Mouse (Mus musculus) layer of hippocampus, postnatal 14 days (tissue): ENCODE data around the gene Napa. TPM values are rescaled to one million over a fixed set of nuclear protein-coding genes. Genes with fewer than 3 reads are reported as not detected.

Source experiments
- DNase-seq, 2 experiments: peaks; one replicate each; pipeline ENCODE4 v3.0.0; 2021 to 2022; ENCODE audit warnings: low spot score in 2 of 2, mixed read lengths in 1 of 2
- total RNA-seq, 2 experiments: library from RNA; stranded (reverse); gene quantifications; 2 replicates each; pipeline ENCODE4 v1.2.3; 2021

Gene Napa
- total RNA-seq, 2 experiments from 2014 or later, result 240 to 259 TPM

DNA sequence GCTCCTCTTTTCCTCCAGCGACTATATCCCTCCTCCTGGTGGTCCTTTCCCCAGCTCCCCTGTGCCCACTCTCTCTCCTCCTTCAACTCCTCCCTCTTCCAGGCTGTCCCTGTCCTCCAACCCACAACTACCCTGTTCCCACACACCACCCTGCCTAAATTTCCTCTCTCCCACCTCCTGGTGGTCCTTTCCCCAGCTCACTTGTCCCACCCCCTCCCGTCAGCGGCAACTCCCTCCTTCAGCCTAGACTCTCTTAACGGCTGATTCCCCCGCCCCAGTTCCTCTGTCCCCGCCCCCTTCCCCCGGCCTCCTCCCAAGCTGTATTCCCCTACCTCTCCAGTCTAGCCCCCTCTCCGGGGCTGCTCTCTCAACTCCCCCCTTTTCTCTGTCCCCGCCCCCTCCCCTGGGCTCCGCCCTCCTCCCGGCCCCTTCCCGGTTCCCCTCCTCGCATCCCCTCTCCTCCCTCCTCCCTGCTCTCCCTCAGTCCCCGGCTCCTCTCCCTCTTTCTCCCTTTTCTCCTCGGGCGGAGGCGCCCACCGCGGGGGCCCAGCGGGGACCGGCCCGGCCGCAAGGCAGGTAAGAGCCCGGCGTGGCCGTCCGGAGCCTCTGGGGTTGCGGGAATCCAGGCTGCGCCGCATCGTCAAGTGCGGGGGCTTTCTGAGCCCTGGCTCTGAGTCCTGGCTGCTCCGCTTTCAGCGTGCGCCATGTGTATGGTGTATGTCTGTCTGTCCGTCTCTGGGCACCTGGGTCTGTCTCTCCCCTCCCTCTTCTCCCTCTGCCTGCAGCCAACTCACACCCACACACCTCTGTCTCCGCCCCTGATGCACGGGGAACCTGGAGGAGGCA is 31.8 kb downstream of the Napa start:
- peak; percentile 68 to 77 for DNase-seq

DNA sequence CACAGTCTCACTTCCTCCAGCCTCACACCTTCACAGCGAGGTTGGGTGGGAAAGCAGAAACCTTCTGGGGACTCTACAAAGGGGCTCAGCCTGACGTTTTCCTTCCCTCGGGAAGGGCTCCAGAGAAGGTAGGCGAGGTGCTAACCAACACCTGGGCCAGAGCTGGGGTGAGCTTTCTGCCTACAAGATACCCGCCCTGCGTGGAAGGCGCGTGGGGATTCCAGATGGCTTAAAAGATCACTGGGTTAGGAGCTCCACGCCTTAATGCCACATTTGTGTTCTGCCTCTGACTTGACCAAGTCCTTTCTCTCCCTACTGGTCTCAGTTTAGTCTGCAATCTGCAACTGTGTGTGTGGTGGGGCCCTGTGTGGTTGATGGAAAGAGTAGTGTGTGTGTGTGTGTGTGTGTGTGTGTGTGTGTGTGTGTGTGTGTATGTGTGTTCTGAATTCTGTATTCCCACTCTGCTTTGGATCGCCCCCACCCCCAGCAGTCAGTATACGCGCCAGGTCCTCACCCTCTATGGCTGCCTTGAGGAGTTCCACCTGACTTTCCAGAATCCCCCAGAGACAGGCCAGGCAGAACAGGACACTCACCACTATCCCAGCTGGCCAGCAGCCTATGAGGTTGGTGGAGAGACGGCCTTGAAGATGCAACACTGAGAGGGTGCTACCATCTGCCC is 32.8 kb downstream of the Napa start:
- DNase-seq, result no peak

DNA sequence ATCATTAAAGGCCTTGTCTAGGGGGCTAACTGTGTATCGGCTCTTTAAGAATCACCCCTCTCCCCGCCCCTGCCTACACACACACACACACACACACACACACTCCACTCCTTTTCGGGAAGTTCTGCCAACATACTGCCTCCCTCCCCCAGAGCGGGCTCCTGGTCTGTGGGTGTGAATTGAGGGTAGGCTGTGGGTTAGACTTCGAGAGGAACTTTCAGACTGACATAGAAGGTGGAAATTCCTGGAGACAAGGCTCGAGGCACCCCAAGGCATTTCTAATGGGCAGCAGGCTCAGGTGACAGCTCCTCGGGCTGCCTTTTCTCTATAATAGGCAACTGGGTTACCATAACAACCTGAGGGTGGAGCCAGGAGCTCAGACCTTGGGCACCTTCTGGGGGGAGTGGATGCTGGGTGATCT is 33.9 kb downstream of the Napa start:
- no peak for DNase-seq

- no peak for DNase-seq
These were observed 34.7 kb downstream of the Napa start for GRCm38 (mm10) chr7:16132926-16133325.

DNA sequence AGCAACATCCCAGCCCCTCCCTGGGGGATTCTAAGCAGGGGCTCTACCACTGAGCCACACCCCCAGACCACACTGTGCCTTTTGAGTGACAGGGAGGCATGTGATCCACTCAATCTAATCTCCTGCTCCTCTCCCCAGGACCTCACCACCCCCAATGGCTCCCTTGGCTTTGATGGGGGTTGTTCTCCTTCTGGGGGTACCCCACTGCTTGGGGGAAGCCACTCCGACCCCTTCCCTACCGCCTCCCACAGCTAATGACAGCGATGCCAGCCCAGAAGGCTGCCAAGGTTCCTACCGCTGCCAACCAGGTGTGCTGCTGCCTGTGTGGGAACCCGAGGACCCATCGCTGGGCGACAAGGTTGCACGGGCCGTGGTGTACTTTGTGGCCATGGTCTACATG is 35.4 kb downstream of the Napa start:
- no peak for DNase-seq

- DNase-seq, result no peak
These were observed 36.7 kb downstream of the Napa start for GRCm38 (mm10) chr7:16134951-16135392.

GRCm38 (mm10) chr7:16146489-16147410 is 48.5 kb downstream of the Napa start:
- DNase-seq, result peak in 1 of 2 experiments; percentile 67

GRCm38 (mm10) chr7:16147643-16148042 is 49.4 kb downstream of the Napa start:
- no peak for DNase-seq

DNA sequence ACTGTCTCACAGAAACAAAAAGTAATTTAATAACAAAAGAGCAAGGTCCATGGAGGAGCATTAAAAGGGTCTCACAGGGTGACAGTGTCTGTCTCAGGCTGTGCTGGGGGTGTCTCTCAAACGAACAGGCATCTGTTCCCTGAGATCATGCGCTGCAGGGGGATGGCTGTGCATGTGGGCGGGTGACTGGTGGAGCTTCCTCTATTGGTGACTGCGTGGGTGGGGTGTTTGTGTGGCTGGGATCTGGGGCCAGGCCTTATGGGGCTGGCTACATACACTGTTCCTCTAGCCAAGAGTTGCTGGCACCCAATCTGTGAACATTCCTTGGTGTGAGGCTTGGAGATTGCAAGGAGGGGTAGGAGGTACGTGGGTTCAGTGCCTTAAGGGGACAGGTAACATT is 51.0 kb downstream of the Napa start:
- DNase-seq, result peak in 1 of 2 experiments; percentile 90

GRCm38 (mm10) chr7:16150191-16151145 is 52.2 kb downstream of the Napa start:
- DNase-seq, result no peak

- DNase-seq, result no peak
These were observed 55.3 kb downstream of the Napa start for GRCm38 (mm10) chr7:16153522-16153921.

DNA sequence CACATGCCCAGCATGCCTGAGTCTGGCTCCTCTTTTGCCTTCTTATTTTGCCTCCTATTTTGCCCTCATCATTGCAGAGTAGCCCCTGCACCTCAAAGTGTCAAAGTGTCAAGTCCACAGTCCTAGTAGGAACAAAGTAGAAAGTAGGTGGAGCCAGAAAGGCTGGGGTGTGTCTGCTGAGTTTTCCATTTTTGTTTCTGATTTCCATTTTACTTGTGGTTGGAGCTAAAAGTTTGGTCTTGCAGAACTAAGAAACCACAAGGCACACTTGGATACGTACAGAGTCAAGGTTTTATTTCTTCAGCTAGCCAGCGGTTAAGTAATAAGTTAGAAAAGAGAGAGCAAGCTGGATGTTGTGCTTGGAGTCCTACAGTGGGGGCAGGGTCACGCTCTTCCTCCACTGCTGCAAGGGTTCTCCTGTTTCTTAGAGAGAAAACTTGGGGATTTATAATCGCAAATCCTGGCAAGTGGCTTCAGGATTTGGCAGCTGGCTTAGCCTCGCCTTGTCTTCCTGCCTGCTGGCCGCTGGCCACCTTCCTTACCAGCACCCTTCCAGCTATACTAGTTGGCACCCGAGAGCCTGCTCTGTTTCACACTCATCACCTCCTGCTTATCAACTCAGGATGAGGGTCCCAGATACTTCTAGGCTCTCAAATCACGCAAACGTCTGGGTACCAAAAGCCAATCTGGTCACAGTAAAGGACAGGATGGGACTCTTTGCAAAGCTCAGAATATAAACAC is 57.0 kb downstream of the Napa start:
- no peak for DNase-seq

DNA sequence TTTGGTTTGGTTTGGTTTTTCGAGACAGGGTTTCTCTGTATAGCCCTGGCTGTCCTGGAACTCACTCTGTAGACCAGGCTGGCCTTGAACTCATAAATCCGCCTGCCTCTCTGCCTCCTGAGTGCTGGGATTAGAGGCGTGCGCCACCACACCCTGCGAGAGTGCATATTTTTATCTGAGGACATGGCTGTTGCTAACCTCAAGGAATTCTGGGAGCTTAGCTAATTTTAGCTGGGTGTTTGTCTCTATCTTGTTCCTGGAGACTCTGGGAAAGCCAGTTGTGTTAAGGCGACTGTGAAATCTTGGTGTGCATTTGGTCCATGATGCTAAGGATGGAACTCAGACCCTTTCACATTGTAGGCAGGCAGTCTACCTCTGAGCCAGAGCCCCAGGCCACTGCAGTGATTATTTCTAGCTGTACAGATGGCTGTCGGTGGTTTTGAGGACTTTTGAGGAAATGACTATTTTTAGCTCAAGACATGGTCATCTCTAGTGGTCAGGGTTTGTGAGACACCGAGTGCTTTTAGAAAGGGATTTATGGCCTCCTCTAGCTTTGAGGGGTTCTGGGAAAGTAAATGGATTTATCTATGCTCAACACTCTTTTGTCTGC is 58.0 kb downstream of the Napa start:
- no peak for DNase-seq

GRCm38 (mm10) chr7:16158735-16159134 is 60.5 kb downstream of the Napa start:
- peak in 1 of 2 experiments; percentile 15 for DNase-seq

- peak in 1 of 2 experiments; percentile 62 for DNase-seq
These were observed 62.4 kb downstream of the Napa start for GRCm38 (mm10) chr7:16160702-16161101.

DNA sequence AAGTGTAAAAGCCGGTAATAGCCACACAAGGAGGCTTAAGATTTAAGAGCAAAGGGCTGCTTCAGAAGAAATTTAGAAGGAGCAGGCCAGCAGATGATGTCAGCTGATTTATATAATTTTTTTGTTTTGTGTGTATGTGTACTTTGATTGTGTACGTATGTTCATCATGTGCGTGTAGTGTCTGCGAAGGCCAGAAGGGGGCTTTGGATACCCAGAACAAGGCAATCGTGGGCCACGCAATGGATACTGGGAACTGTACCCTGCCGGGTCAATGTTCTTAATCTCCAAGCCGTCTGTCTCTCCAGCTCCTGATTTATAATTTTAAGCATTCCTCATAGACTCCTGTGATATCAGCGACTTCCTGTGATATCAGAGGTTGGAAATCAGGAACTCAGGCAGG is 63.0 kb downstream of the Napa start:
- no peak for DNase-seq

- DNase-seq, result no peak
These were observed 63.8 kb downstream of the Napa start for GRCm38 (mm10) chr7:16162036-16162435.
